Mouse (Mus musculus): ENCODE results near the gene Egfl7.

Gene Egfl7

GRCm38 (mm10) chr2:26617928-26618327 is 38.1 kb downstream of the Egfl7 start:
- no peak for DNase-seq

- no peak for DNase-seq
Measured at GRCm38 (mm10) chr2:26621246-26621645, 41.4 kb downstream of the Egfl7 start.

DNA sequence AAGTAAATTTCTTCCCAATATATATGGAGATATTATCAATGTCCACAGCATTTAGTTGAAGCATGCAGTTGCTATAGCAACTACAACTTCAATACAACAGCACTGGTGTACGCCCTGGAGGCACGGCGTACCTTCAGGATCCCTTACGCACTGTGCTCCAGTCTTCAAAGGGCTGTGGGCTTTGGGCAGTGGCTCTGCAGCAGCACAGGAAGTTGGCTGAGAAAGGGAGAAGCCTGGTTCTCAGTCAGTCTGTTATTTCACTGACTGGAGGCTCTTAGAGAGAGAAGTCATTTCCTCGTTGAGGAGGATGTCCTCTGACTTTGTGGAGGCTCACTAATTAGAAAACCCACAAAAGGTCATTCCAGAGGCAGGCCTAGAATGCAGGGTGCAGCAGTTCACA is 43.2 kb downstream of the Egfl7 start:
- no peak for DNase-seq

GRCm38 (mm10) chr2:26625419-26625818 is 45.6 kb downstream of the Egfl7 start:
- DNase-seq = no peak

- no peak for DNase-seq
Measured at GRCm38 (mm10) chr2:26626081-26626480, 46.3 kb downstream of the Egfl7 start.

- DNase-seq = peak; percentile 92
Measured at GRCm38 (mm10) chr2:26627921-26628739, 48.3 kb downstream of the Egfl7 start, which contains the start of gene Fam69b. Fam69b (plus strand) TSS chr2:26628457.

DNA sequence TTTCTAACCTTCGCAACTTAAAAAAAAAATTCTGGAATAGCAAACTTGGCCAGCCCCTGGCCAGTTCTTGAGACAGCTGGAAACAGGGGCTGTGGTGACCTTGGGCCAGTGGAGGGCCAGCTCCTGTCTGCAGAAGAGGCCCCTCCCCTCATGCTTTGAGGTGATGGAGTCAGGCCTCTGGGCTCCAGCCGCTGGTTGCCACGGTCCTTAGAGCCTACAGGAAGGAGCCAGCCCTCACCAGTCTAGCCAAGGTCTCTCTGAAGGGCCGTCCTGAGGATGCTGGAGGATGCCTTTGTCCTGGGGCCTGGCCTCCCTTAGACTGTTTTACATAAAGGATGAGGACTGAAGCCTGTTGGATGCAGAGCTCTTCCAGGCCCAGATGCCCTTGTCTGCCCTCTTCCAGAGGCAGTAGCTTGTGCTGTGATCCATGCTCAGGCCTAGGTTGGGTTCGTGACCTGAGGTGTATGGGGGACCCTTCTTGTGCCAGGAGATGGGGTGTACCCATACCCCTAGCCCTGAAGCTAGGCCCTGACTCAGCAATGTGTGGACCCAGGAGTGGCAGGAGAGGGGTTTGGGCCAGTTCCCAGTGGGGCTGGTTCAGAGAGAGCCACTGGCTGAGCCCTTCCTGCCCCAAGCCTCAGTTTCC is 49.1 kb downstream of the Egfl7 start:
- no peak for DNase-seq

DNA sequence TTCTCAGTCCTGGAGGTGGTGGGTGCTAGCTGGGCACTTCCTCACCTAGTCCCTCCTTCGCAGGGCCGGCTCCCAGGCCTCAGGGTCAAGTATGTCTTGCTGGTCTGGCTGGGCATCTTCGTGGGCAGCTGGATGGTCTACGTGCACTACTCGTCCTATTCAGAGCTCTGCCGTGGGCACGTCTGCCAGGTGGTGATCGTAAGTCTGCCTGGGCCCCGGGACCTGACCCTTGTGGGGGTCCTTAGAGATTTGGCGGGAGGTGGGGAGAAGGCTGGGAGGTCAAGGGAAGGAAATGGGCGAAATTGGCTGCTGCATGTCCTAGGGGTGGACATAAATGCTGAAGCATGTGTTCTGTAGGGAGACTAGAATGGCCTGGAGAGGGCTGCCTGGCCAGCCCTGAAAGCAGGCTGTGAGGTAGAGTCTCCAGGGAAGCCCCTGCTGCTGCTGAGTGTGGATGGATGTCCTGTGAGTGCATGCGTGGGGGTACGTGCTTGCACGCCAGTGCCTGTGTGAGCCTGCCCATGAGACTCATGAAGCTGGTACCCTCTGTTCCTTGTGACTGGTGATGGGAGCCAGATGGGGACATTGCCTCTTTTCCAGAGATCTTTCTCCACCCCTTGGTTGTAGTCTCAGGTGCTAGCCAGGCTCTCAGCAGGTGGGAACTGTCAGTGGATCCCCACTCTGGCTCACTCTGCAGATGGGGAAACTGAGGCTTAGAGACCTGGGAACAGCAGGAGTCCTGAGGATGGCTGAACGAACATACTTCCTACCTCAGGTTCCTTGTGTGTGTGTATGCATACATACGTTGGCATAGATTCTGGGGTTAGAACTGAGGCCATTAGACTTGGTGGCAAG is 53.0 kb downstream of the Egfl7 start:
- no peak for DNase-seq

DNA sequence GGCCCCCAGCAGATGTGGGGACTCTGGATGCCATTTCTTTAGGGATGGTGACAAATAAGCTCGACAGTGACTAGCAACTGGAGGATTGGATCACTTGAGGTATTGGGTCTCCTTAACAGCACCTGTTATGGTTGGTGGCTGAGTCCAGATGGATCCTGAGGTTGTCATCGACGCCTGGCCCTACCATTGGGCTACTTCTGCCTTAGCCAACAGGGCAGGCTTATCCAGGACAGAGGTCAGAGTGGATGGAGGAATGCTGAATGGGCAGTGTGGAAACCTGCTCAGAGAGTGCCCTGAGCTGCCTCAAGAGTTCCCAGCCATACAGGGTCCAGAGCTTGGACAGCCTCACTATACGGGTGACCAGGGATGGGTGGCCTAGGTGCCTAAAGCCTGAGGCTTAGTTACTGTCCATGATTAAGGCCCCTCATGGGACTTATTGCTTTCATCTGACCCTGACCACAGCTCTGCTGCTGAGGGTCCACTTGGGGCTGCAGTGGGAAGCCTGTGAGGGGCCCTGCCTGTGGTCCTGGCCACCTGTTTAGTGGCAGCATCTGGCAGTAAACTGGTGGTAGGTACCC is 54.2 kb downstream of the Egfl7 start:
- DNase-seq = no peak

GRCm38 (mm10) chr2:26634629-26635488 is 55.0 kb downstream of the Egfl7 start:
- peak; percentile 60 for DNase-seq

GRCm38 (mm10) chr2:26635489-26636324 is 55.9 kb downstream of the Egfl7 start:
- DNase-seq = no peak

GRCm38 (mm10) chr2:26636325-26636635 is 56.5 kb downstream of the Egfl7 start:
- no peak for DNase-seq

DNA sequence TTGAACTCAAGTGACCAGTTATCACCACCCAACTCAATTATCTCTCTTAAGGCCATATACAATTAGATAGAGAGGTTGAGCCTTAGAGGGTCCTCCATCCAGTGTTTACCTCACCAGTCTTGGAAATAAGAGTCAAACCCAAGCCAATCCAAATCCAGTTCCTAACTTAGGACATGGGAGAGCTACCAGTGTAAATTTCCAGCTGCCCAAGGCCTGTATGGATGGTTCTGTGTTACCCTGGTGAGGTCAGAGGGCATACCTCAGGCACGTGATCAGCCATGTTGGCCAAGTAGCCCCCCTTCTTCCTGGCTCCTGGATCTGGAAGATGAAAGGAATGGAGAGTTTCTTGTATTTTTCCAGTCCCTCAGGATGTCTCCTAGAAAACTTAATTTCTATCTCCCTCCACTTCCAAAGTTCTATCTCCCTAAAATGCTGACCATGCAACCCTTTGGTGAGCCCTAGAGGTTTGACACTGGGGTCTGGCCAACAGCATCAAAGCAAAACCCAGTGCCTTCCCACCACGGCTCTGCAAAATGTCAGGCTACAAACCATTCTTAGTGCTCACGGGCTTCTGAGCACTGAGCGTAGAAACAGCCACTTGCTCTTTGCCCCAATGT is 57.6 kb downstream of the Egfl7 start:
- DNase-seq = no peak

GRCm38 (mm10) chr2:26638039-26638438 is 58.2 kb downstream of the Egfl7 start:
- DNase-seq = no peak

DNA sequence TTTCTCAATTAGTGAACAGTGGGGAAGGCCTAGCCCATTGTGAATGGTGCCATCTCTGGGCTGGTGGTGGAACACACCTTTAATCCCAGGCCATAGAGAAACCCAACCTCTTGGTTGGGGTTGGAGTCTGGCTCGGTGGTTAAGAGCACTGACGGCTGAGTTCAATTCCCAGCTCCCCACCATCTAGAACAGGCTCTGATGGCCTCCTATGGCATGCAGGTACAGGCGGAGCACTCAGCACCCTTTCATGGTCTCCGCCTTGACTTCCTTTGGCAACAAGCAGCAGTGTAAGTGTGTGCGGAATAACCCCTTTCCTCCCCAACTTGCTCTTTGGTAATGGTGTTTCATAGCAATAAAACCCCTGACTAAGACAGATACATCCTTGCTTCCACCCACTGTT is 58.8 kb downstream of the Egfl7 start:
- DNase-seq = no peak

- DNase-seq = peak; percentile 58
Measured at GRCm38 (mm10) chr2:26639083-26639482, 59.3 kb downstream of the Egfl7 start.

GRCm38 (mm10) chr2:26639838-26640830 is 60.3 kb downstream of the Egfl7 start:
- peak; percentile 100 for DNase-seq

DNA sequence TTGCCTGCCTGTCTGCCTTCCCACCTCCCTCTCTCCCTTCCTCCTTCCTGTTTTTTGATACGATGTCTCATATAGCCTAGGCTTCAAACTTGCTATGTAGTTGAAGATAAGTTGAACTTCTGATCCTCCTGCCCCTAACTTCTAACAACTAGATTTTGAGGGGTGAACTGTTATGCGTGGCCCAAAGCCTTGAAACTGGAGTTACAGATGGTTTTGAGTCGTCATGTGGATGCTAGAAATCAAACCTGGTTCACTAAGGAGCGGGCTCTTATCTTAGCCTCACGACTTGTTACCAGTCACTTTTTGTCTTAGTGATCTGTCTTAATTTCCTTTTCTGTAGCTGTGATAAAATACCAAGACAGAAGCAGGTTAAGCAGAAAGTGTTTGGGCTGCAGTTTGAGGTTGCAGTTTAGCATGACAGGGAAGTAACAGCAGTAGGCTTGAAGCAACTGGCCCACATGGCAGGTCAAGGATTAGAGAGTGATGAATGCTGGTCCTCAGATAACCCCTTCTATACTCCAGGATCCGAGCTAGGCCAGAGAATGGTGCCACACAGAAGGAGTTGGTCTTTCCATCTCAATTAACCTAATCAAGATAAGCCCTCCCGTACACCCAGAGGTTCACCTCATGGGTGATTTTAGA is 61.3 kb downstream of the Egfl7 start:
- no peak for DNase-seq

All from kidney, postnatal 10 days (tissue).